Mouse (Mus musculus): ENCODE measurements around the gene Gm38655. TPM values are rescaled to one million over a fixed set of nuclear protein-coding genes. Genes with fewer than 3 reads are reported as not detected.
A peak's percentile ranks its signal among the peaks of the same experiment; 100 is the strongest.

Gm38655 gene
- polyA plus RNA-seq, 1 experiment: 0.11 TPM

DNA sequence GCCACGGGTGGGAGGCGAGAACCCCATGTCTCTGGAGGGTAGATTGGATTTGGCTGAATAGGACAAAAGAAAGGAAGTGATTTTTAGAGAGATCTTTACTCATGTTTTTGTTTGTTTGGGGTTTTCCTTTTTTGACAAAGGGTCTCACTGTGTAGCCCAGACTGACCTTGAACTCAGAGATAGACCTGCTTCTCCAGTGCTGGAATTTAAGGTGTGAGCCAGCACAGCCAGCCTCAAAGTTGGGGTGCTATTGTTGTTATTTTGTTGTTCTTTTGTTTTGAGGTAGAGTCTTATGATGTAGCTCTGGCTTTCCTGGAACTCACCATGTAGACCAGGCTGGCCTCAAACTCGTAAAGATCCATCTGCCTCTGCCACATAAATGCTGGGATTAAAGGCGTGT, 27.1 kb upstream of the Gm38655 start:
- H3K4me1 ChIP-seq (replicated peaks; ENCODE audit: control insufficient read depth, insufficient read depth, low read length): no peaks in the 10 kb centered on the region
- 94% methylated on average over 4 of the region's 4 CpGs for WGBS
- H3K36me3 ChIP-seq (ENCODE audit: control insufficient read depth, insufficient read depth, low read length): peaks cover 50% of the 10 kb centered on the region
- no peaks in the 10 kb centered on the region for H3K27me3 ChIP-seq (ENCODE audit: control insufficient read depth, insufficient read depth, low read length)
- H3K27ac ChIP-seq (ENCODE audit: control insufficient read depth, insufficient read depth, low read length): no peak overlapping the region
- no peak overlapping the region for H3K4me3 ChIP-seq (ENCODE audit: control insufficient read depth, insufficient read depth, low read length)
- no peak for TF ChIP-seq CTCF (IDR thresholded peaks at IDR 0.05; ENCODE audit: borderline replicate concordance, control insufficient read depth, extremely low read depth, insufficient read depth, low read length, poor library complexity)
- TF ChIP-seq POLR2A (IDR thresholded peaks at IDR 0.05; ENCODE audit: control insufficient read depth, extremely low read depth, insufficient read depth, low read length, poor library complexity): no peak
- DNase-seq: no peak

DNA sequence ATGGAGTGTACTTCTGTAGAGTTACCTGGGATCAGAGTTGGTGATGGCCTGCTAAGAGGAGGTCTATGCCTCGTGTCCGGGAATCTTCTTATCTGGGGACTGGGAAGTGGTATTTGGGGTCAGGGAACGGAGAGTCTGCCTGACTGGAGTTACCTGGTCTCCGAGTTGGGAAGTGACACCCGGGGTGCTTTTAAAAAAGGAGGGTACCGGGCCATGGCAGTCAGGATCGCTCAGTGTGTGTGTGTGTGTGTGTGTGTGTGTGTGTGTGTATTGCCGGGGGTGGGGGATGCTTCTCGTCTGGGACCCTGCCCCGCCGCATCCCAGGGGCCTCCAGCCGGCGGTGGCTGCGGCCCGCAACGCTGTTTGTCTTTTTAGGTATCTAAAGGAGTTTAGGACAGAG, 13.8 kb upstream of the Gm38655 start:
- Histone ChIP-seq H3K36me3 (ENCODE audit: control insufficient read depth, insufficient read depth, low read length) (peaks cover 5% of the 10 kb centered on the region; the same call in 1 of the 2 replicates), H3K4me3 (ENCODE audit: control insufficient read depth, insufficient read depth, low read length) (peak overlapping the region; percentile 95), H3K27ac (ENCODE audit: control insufficient read depth, insufficient read depth, low read length) (no peak overlapping the region), H3K27me3 (ENCODE audit: control insufficient read depth, insufficient read depth, low read length) (no peaks in the 10 kb centered on the region), H3K4me1 (replicated peaks; ENCODE audit: control insufficient read depth, insufficient read depth, low read length) (peaks cover 19% of the 10 kb centered on the region)
- DNase-seq: peak; percentile 7
- 3% methylated on average over 16 of the region's 16 CpGs for WGBS
- no peak for TF ChIP-seq CTCF (IDR thresholded peaks at IDR 0.05; ENCODE audit: borderline replicate concordance, control insufficient read depth, extremely low read depth, insufficient read depth, low read length, poor library complexity)
- TF ChIP-seq POLR2A (IDR thresholded peaks at IDR 0.05; ENCODE audit: control insufficient read depth, extremely low read depth, insufficient read depth, low read length, poor library complexity): no peak

DNA sequence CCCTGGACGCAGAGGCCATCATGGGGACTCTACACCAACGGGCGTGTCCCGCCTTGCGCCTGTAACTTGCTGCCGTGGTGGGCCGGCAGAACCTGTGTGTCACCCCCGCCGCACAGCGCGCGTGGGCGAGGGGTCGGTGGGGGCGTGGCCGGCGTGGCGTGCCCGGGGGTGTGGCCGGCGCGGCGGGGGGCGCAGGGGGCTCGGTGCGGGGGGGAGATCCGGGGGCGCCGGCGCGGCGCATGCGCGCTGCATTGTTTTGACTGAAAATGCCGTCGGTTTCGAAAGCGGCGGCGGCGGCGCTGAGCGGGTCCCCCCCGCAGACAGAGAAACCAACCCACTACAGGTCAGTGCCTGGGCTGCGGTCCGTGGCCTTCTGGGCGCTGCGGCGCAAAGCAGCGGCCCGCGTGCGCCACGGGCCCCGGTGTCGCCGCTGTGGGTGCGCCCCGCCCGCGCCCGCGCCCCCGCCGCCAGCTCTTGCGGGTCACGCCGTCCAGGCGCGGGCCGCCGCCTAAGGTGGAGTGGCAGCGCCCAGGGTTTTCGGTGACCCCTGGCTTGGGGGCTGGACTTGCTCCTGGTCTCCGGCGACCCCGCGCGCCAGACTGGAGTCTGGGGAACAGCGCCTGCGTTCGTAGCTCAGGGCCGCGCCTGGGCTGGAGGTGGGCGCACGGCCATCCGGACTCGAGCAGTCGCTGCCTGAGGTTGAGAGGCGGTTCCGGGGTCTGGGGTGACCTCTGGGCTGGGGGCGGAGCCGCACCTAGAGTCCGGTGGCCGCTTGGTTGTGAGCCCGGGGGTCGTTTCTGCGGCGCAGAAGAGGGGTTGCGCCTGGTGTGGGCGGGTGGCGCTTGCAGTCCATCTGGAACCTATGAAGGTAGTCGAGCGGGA, 13.1 kb upstream of the Gm38655 start, which contains the start of gene Unkl:
Unkl (plus strand) TSS at position 248 of the 882 bp plus-strand sequence.
- H3K36me3 ChIP-seq (ENCODE audit: control insufficient read depth, insufficient read depth, low read length): peaks cover 5% of the 10 kb centered on the region; the same call in 1 of the 2 replicates
- H3K27me3 ChIP-seq (ENCODE audit: control insufficient read depth, insufficient read depth, low read length): no peaks in the 10 kb centered on the region
- peak within 1 kb of the TSS; percentile 95 for H3K4me3 ChIP-seq (ENCODE audit: control insufficient read depth, insufficient read depth, low read length)
- peak; percentile 80 for DNase-seq
- peaks cover 23% of the 10 kb centered on the region for H3K4me1 ChIP-seq (replicated peaks; ENCODE audit: control insufficient read depth, insufficient read depth, low read length)
- no peak within 1 kb of the TSS for H3K27ac ChIP-seq (ENCODE audit: control insufficient read depth, insufficient read depth, low read length)
- TF ChIP-seq CTCF (IDR thresholded peaks at IDR 0.05; ENCODE audit: borderline replicate concordance, control insufficient read depth, extremely low read depth, insufficient read depth, low read length, poor library complexity): no peak
- no peak for TF ChIP-seq POLR2A (IDR thresholded peaks at IDR 0.05; ENCODE audit: control insufficient read depth, extremely low read depth, insufficient read depth, low read length, poor library complexity)
- WGBS: under 1% methylated on average over 104 of the region's 104 CpGs

DNA sequence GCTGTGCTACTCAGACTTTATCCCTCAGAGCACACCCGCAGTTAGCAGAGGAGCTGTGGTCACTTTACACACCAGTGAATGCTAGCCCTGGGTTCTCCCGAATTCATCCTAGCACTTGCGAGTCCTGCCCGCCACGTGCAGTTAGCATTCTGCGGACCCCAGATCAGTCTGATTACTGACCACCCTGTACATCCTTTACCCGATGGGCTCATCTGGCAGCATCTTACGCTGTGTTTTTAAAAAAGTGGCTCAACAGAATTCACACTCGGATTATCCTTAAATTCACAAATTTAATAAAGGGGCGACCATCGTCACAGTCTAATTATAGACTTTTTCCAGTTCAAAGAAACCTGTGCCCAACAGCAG, 12.5 kb upstream of the Gm38655 start:
- Histone ChIP-seq H3K4me1 (replicated peaks; ENCODE audit: control insufficient read depth, insufficient read depth, low read length) (peaks cover 27% of the 10 kb centered on the region), H3K27ac (ENCODE audit: control insufficient read depth, insufficient read depth, low read length) (no peak overlapping the region), H3K4me3 (ENCODE audit: control insufficient read depth, insufficient read depth, low read length) (peak overlapping the region; percentile 95), H3K36me3 (ENCODE audit: control insufficient read depth, insufficient read depth, low read length) (peaks cover 5% of the 10 kb centered on the region; the same call in 1 of the 2 replicates), H3K27me3 (ENCODE audit: control insufficient read depth, insufficient read depth, low read length) (no peaks in the 10 kb centered on the region)
- no peak for TF ChIP-seq CTCF (IDR thresholded peaks at IDR 0.05; ENCODE audit: borderline replicate concordance, control insufficient read depth, extremely low read depth, insufficient read depth, low read length, poor library complexity)
- TF ChIP-seq POLR2A (IDR thresholded peaks at IDR 0.05; ENCODE audit: control insufficient read depth, extremely low read depth, insufficient read depth, low read length, poor library complexity): no peak
- peak; percentile 8 for DNase-seq
- 41% methylated on average over 11 of the region's 11 CpGs for WGBS

DNA sequence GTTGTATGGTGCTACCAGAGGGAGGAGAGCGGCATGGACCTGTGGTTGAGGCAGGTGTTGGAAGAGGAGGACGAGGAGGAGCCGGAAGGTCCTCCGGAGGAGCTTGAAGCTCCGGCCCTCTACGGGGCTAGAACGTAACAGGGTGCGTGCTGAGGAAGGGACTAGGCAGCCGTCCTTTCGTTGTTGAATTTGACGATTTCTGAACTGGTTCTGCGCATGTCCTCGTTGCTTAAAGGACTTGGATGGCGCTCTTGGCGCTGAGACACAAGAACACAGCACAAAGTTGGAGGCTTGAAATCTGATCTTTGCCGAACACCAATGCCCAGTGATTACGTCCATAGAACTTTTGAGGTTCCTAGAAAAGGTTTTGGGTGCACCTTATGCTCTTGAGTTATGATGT, 9.7 kb upstream of the Gm38655 start:
- Histone ChIP-seq H3K4me3 (ENCODE audit: control insufficient read depth, insufficient read depth, low read length) (peak overlapping the region; percentile 70), H3K27ac (ENCODE audit: control insufficient read depth, insufficient read depth, low read length) (no peak overlapping the region), H3K27me3 (ENCODE audit: control insufficient read depth, insufficient read depth, low read length) (no peaks in the 10 kb centered on the region), H3K36me3 (ENCODE audit: control insufficient read depth, insufficient read depth, low read length) (no peaks in the 10 kb centered on the region), H3K4me1 (replicated peaks; ENCODE audit: control insufficient read depth, insufficient read depth, low read length) (peaks cover 27% of the 10 kb centered on the region)
- 9% methylated on average over 17 of the region's 17 CpGs for WGBS
- TF ChIP-seq POLR2A (IDR thresholded peaks at IDR 0.05; ENCODE audit: control insufficient read depth, extremely low read depth, insufficient read depth, low read length, poor library complexity) (no peak), CTCF (IDR thresholded peaks at IDR 0.05; ENCODE audit: borderline replicate concordance, control insufficient read depth, extremely low read depth, insufficient read depth, low read length, poor library complexity) (no peak)
- DNase-seq: no peak

DNA sequence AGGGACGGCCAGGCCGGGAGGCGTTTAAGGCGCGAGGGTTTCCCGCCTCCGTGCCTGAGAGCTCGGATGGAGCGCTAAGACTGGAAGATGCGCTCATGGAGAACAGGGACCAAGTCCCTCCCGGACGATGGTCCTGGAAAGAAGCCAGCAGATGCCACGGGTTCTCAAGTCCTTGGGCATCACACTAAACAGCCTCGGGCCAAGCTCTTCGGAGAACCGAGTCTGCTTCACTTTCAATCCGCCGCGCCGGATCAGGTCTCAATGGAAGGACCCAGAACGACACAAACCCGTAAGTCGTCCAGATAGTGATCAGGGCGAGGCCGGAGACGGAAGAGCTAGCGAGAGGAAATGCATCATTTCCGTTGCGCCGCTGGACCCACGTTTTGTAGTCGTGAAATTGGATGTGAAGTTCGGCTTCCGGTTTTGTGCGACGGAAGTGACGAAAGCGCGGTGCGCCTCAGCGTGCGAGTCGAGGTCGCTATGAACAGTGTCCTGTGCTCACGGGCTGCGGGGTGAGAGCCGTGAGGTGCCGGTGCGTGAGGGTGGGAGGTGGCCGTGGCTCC, 8.9 kb upstream of the Gm38655 start, which contains the start of gene BC003965:
BC003965 (plus strand) TSS at position 426 of the 563 bp plus-strand sequence.
- Histone ChIP-seq H3K4me3 (ENCODE audit: control insufficient read depth, insufficient read depth, low read length) (peak within 1 kb of the TSS; percentile 70), H3K27me3 (ENCODE audit: control insufficient read depth, insufficient read depth, low read length) (no peaks in the 10 kb centered on the region), H3K4me1 (replicated peaks; ENCODE audit: control insufficient read depth, insufficient read depth, low read length) (peaks cover 22% of the 10 kb centered on the region), H3K36me3 (ENCODE audit: control insufficient read depth, insufficient read depth, low read length) (no peaks in the 10 kb centered on the region), H3K27ac (ENCODE audit: control insufficient read depth, insufficient read depth, low read length) (peak within 1 kb of the TSS; percentile 84)
- under 1% methylated on average over 50 of the region's 50 CpGs for WGBS
- peak; percentile 96 for DNase-seq
- TF ChIP-seq POLR2A (IDR thresholded peaks at IDR 0.05; ENCODE audit: control insufficient read depth, extremely low read depth, insufficient read depth, low read length, poor library complexity): peak; percentile 76
- no peak for TF ChIP-seq CTCF (IDR thresholded peaks at IDR 0.05; ENCODE audit: borderline replicate concordance, control insufficient read depth, extremely low read depth, insufficient read depth, low read length, poor library complexity)

Measured in thymus, adult 2 months (tissue).